Mouse (Mus musculus) ES-Bruce4 (cell line): ENCODE measurements around the gene Ssbp3. TPM values are rescaled to one million over a fixed set of nuclear protein-coding genes. Genes with fewer than 3 reads are reported as not detected.

Experiments
- H3K27ac ChIP-seq: 2 replicates; pipeline ENCODE4 v1.5.1; 2012; ENCODE audit warnings: low read length, inconsistent platforms; ENCODE audit not compliant: insufficient read depth
- H3K27me3 ChIP-seq: 2 replicates; pipeline ENCODE4 v1.6.1; 2012; ENCODE audit warnings: mild to moderate bottlenecking, low read length, inconsistent platforms; ENCODE audit not compliant: control insufficient read depth, poor library complexity, insufficient read depth, severe bottlenecking
- H3K36me3 ChIP-seq: 2 replicates; pipeline ENCODE4 v1.6.1; 2012; ENCODE audit warnings: inconsistent platforms, mild to moderate bottlenecking, low read length, moderate library complexity; ENCODE audit not compliant: control insufficient read depth, poor library complexity, insufficient read depth, severe bottlenecking
- H3K4me1 ChIP-seq: one replicate; pipeline ENCODE4 v1.8.1; 2011; ENCODE audit warnings: low read length; ENCODE audit not compliant: control insufficient read depth, insufficient read depth
- H3K4me3 ChIP-seq: 2 replicates; pipeline ENCODE4 v1.5.1; 2011; ENCODE audit warnings: low read depth, mild to moderate bottlenecking, low read length
- H3K9ac ChIP-seq: 2 replicates; pipeline ENCODE4 v1.6.1; 2012; ENCODE audit warnings: low read depth, mild to moderate bottlenecking, inconsistent platforms; ENCODE audit not compliant: poor library complexity, severe bottlenecking
- H3K9me3 ChIP-seq: replicated peaks from 2 replicates; pipeline ENCODE4 v1.6.1; 2012; ENCODE audit warnings: mild to moderate bottlenecking, low read length, inconsistent platforms; ENCODE audit not compliant: control insufficient read depth, poor library complexity, insufficient read depth, severe bottlenecking
- CTCF ChIP-seq: IDR thresholded peaks from one replicate; pipeline ENCODE4 v1.8.1; 2011; ENCODE audit warnings: low read depth, low read length
- EP300 ChIP-seq: IDR thresholded peaks from 2 replicates; pipeline ENCODE4 v1.6.1; 2011; ENCODE audit warnings: low read depth, low read length; ENCODE audit not compliant: insufficient read depth
- POLR2A ChIP-seq: IDR thresholded peaks from one replicate; pipeline ENCODE4 v1.8.1; 2011; ENCODE audit warnings: low read length; ENCODE audit not compliant: insufficient read depth
- polyA plus RNA-seq: library from polyadenylated mRNA; stranded (reverse); fragments of >200 nt; gene quantifications from 2 replicates; pipeline ENCODE4 v1.2.4, GENCODE M21; 2011; ENCODE audit warnings: low read depth; ENCODE audit not compliant: missing spikeins, insufficient read depth, insufficient read length

Gene Ssbp3
- 245 and 248 TPM in 2 replicates for polyA plus RNA-seq

- H3K36me3 ChIP-seq, result peaks cover 2% of the 10 kb centered on the region; the same call in 1 of the 2 replicates
- no peak for TF ChIP-seq EP300
- TF ChIP-seq CTCF, result no peak
- no peak for TF ChIP-seq POLR2A
- H3K4me1 ChIP-seq, result peaks cover 2% of the 10 kb centered on the region
- H3K27ac ChIP-seq, result peak within 1 kb of the TSS; percentile 87
- H3K4me3 ChIP-seq, result peak within 1 kb of the TSS; percentile 75
- H3K9me3 ChIP-seq, result no peaks in the 10 kb centered on the region
- peak within 1 kb of the TSS; percentile 95 for H3K9ac ChIP-seq
- no peaks in the 10 kb centered on the region for H3K27me3 ChIP-seq
Measured at GRCm38 (mm10) chr4:106910201-106911172, at the start of gene Ssbp3. TSS of gene Ssbp3 (plus strand) at chr4:106910701.

- H3K9ac ChIP-seq, result 0 out of 2 replicates have a peak overlapping the region, but pooled peaks have one; percentile 31
- TF ChIP-seq CTCF (no peak), POLR2A (no peak), EP300 (no peak)
Measured at GRCm38 (mm10) chr4:106861871-106862270, 48.6 kb upstream of the Ssbp3 start.

GRCm38 (mm10) chr4:106862317-106862716 lies 48.2 kb upstream of the Ssbp3 start:
- H3K9me3 ChIP-seq, result no peaks in the 10 kb centered on the region
- peak overlapping the region; percentile 31 for H3K9ac ChIP-seq
- no peak for TF ChIP-seq CTCF
- TF ChIP-seq EP300, result no peak
- TF ChIP-seq POLR2A, result no peak
- peak overlapping the region; percentile 81 for H3K27ac ChIP-seq
- H3K36me3 ChIP-seq, result no peaks in the 10 kb centered on the region
- peak overlapping the region; percentile 1 for H3K4me3 ChIP-seq
- peaks cover 32% of the 10 kb centered on the region for H3K4me1 ChIP-seq
- no peaks in the 10 kb centered on the region for H3K27me3 ChIP-seq

More at GRCm38 (mm10) chr4:106861871-106862270, 48.6 kb upstream of the Ssbp3 start:
- H3K4me1 ChIP-seq, result peaks cover 32% of the 10 kb centered on the region
- H3K36me3 ChIP-seq, result no peaks in the 10 kb centered on the region
- no peaks in the 10 kb centered on the region for H3K9me3 ChIP-seq
- peak overlapping the region; percentile 1; the same call in 1 of the 2 replicates for H3K4me3 ChIP-seq
- peak overlapping the region; percentile 81 for H3K27ac ChIP-seq
- H3K27me3 ChIP-seq, result no peaks in the 10 kb centered on the region

- Histone ChIP-seq H3K36me3 (no peaks in the 10 kb centered on the region), H3K4me1 (peaks cover 32% of the 10 kb centered on the region), H3K9ac (peak overlapping the region; percentile 31), H3K27me3 (no peaks in the 10 kb centered on the region), H3K9me3 (no peaks in the 10 kb centered on the region), H3K4me3 (peak overlapping the region; percentile 1; the same call in 1 of the 2 replicates), H3K27ac (peak overlapping the region; percentile 81)
- TF ChIP-seq EP300 (no peak), POLR2A (no peak), CTCF (no peak)
Measured at GRCm38 (mm10) chr4:106862767-106863370, 47.6 kb upstream of the Ssbp3 start.

GRCm38 (mm10) chr4:106865415-106866110 lies 44.9 kb upstream of the Ssbp3 start:
- H3K36me3 ChIP-seq, result no peaks in the 10 kb centered on the region
- H3K27me3 ChIP-seq, result no peaks in the 10 kb centered on the region
- peaks cover 31% of the 10 kb centered on the region for H3K4me1 ChIP-seq
- H3K27ac ChIP-seq, result peak overlapping the region; percentile 81
- TF ChIP-seq CTCF (no peak), EP300 (peak; percentile 79)
- H3K9ac ChIP-seq, result peak overlapping the region; percentile 74
- peak overlapping the region; percentile 16 for H3K4me3 ChIP-seq
- no peaks in the 10 kb centered on the region for H3K9me3 ChIP-seq
